8 mouse cellular contexts compared by ENCODE assay signal in genomic region chr11:69372056-69372779, GRCm38 (mm10). TPM values are rescaled to one million over a fixed set of nuclear protein-coding genes. Genes with fewer than 3 reads are reported as not detected.
DNase-seq lines count a peak whose midpoint lies in the region; ATAC-seq and TF ChIP-seq lines count a peak whose summit lies in the region.

No protein-coding gene starts in this region.

- no peak for ATAC-seq in lung, embryonic 15.5 days (ENCODE audit: borderline replicate concordance, extremely low read depth, low FRiP score, low TSS enrichment)
- peak; percentile 48; the same call in 1 of the 2 replicates for ATAC-seq in frontal cortex, adult (ENCODE audit: low TSS enrichment)
- ATAC-seq in megakaryocyte-erythroid progenitor cell, adult 5-6 weeks (replicated peaks; ENCODE audit: low FRiP score, low TSS enrichment, poor library complexity, severe bottlenecking), result peak; percentile 59

- peaks cover 25% of the 10 kb centered on the region; the same call in 1 of the 2 replicates for H3K36me3 ChIP-seq in lung, embryonic 15.5 days

- no peak overlapping the region for H3K9ac ChIP-seq in lung, embryonic 15.5 days

- TF ChIP-seq POLR2A in cerebellum, adult 2 months (IDR thresholded peaks at IDR 0.05; ENCODE audit: borderline replicate concordance, insufficient read depth, low read length), result peak; percentile 29; the same call in 1 of the 2 replicates

- peak overlapping the region; percentile 17; the same call in 1 of the 2 replicates for H3K4me2 ChIP-seq in lung, embryonic 15.5 days

- no peaks in the 10 kb centered on the region for H3K27me3 ChIP-seq in lung, embryonic 15.5 days
- no peaks in the 10 kb centered on the region for H3K27me3 ChIP-seq in cerebellum, adult 2 months (ENCODE audit: control insufficient read depth, insufficient read depth, low read length)

- H3K9me3 ChIP-seq in lung, embryonic 15.5 days, result no peaks in the 10 kb centered on the region

- peak overlapping the region; percentile 85 for H3K27ac ChIP-seq in lung, embryonic 15.5 days
- H3K27ac ChIP-seq in cerebellum, adult 2 months (ENCODE audit: insufficient read depth, low read length), result peak overlapping the region; percentile 72
- H3K27ac ChIP-seq in layer of hippocampus, adult 2 months, result peak overlapping the region; percentile 99

- 30% methylated on average over 12 of the region's 12 CpGs for WGBS in lung, embryonic 15.5 days
- 7% methylated on average over 12 of the region's 12 CpGs for WGBS in cerebellum, adult 2 months

- H3K4me3 ChIP-seq in lung, embryonic 15.5 days, result no peak overlapping the region
- peak overlapping the region; percentile 15 for H3K4me3 ChIP-seq in cerebellum, adult 2 months (replicated peaks; ENCODE audit: insufficient read depth, low read depth, low read length)
- H3K4me3 ChIP-seq in layer of hippocampus, adult 2 months, result no peak overlapping the region; the same call in 1 of the 2 replicates

- DNase-seq in lung, adult 18-20 months, result no peak
- DNase-seq in cerebellum, adult 2 months, result peak; percentile 91 to 96
- DNase-seq in layer of hippocampus, adult 2 months (ENCODE audit: low spot score in 2 of 2), result peak; percentile 82 to 88
- no peak for DNase-seq in ovary, postnatal 10 days (ENCODE audit: low spot score)
- DNase-seq in urinary bladder, adult 18-20 months (ENCODE audit: low spot score in 2 of 2), result no peak

- peaks cover 37% of the 10 kb centered on the region for H3K4me1 ChIP-seq in lung, embryonic 15.5 days
- peaks cover 24% of the 10 kb centered on the region for H3K4me1 ChIP-seq in cerebellum, adult 2 months (ENCODE audit: control insufficient read depth, insufficient read depth, low read length)

- TF ChIP-seq CTCF in cerebellum, adult 2 months (IDR thresholded peaks at IDR 0.05; ENCODE audit: borderline replicate concordance, insufficient read depth, low read depth, low read length), result no peak
- TF ChIP-seq CTCF in layer of hippocampus, adult 2 months (conservative IDR thresholded peaks at IDR 0.05), result no peak

RNA-seq across cellular contexts. Expression of gene Chd3, which starts 3.0 kb away (rescaled TPM):
- polyA plus RNA-seq in lung, embryonic 15.5 days (2015; fragmentation: Nextera tagmentation; extraction: Ambion mirVana), result 56.7 and 59.4 TPM in 2 replicates
- 111 and 115 TPM in 2 replicates for polyA plus RNA-seq in cerebellum, adult 2 months (2012; rRNA removed)
- total RNA-seq in layer of hippocampus, adult 2 months (2021), result 100 to 1,000 TPM; 541 to 561 TPM
- 45.7 and 57.3 TPM in 2 replicates for total RNA-seq in megakaryocyte-erythroid progenitor cell, adult 5-6 weeks (2014; fragmentation: Nextera tagmentation)
- 21.0 and 49.2 TPM in 2 replicates for total RNA-seq in megakaryocyte-erythroid progenitor cell, adult 5-6 weeks (2017)

RNA-seq across cellular contexts. Expression of gene Naa38, which starts 23.1 kb away (rescaled TPM):
- 151 and 168 TPM in 2 replicates for polyA plus RNA-seq in lung, embryonic 15.5 days (2015; fragmentation: Nextera tagmentation; extraction: Ambion mirVana)
- 193 and 200 TPM in 2 replicates for polyA plus RNA-seq in cerebellum, adult 2 months (2012; rRNA removed)
- 100 to 1,000 TPM; 109 to 127 TPM for total RNA-seq in layer of hippocampus, adult 2 months (2021)
- total RNA-seq in megakaryocyte-erythroid progenitor cell, adult 5-6 weeks (2014; fragmentation: Nextera tagmentation), result 161 and 169 TPM in 2 replicates
- 156 and 170 TPM in 2 replicates for total RNA-seq in megakaryocyte-erythroid progenitor cell, adult 5-6 weeks (2017)

RNA-seq across cellular contexts. Expression of gene Cyb5d1, which starts 23.2 kb away (rescaled TPM):
- polyA plus RNA-seq in lung, embryonic 15.5 days (2015; fragmentation: Nextera tagmentation; extraction: Ambion mirVana), result 28.4 and 31.5 TPM in 2 replicates
- 40.2 and 41.9 TPM in 2 replicates for polyA plus RNA-seq in cerebellum, adult 2 months (2012; rRNA removed)
- total RNA-seq in layer of hippocampus, adult 2 months (2021), result 10 to 100 TPM; 43.6 to 45.0 TPM
- 16.2 and 20.9 TPM in 2 replicates for total RNA-seq in megakaryocyte-erythroid progenitor cell, adult 5-6 weeks (2014; fragmentation: Nextera tagmentation)
- 36.7 and 41.7 TPM in 2 replicates for total RNA-seq in megakaryocyte-erythroid progenitor cell, adult 5-6 weeks (2017)

RNA-seq across cellular contexts. Expression of gene Tmem88, which starts 25.8 kb away (rescaled TPM):
- polyA plus RNA-seq in lung, embryonic 15.5 days (2015; fragmentation: Nextera tagmentation; extraction: Ambion mirVana), result 46.7 and 49.8 TPM in 2 replicates
- 5.7 and 6.0 TPM in 2 replicates for polyA plus RNA-seq in cerebellum, adult 2 months (2012; rRNA removed)
- 1 to 10 TPM; 2.6 to 5.0 TPM for total RNA-seq in layer of hippocampus, adult 2 months (2021)
- 0.37 TPM in 1 of 2 replicates, not detected in the other for total RNA-seq in megakaryocyte-erythroid progenitor cell, adult 5-6 weeks (2014; fragmentation: Nextera tagmentation)
- not detected in 2 replicates for total RNA-seq in megakaryocyte-erythroid progenitor cell, adult 5-6 weeks (2017)

RNA-seq across cellular contexts. Expression of gene Rnf227, which starts 32.0 kb away (rescaled TPM):
- 12.0 and 14.8 TPM in 2 replicates for polyA plus RNA-seq in lung, embryonic 15.5 days (2015; fragmentation: Nextera tagmentation; extraction: Ambion mirVana)
- 130 and 135 TPM in 2 replicates for polyA plus RNA-seq in cerebellum, adult 2 months (2012; rRNA removed)
- total RNA-seq in layer of hippocampus, adult 2 months (2021), result 100 to 1,000 TPM; 110 to 117 TPM
- total RNA-seq in megakaryocyte-erythroid progenitor cell, adult 5-6 weeks (2014; fragmentation: Nextera tagmentation), result 1.9 and 2.8 TPM in 2 replicates
- total RNA-seq in megakaryocyte-erythroid progenitor cell, adult 5-6 weeks (2017), result 3.3 and 5.6 TPM in 2 replicates

Comparison
In these comparisons a context has a peak if more than half of its experiments do, and no peak if none do; other contexts are left out.
1. DNase-seq: peak in cerebellum, adult 2 months (2 of 2) and layer of hippocampus, adult 2 months (2 of 2); none in lung, adult 18-20 months (0 of 2), ovary, postnatal 10 days (single experiment) and urinary bladder, adult 18-20 months (0 of 2).
2. RNA of gene Chd3, which starts 3.0 kb away (total RNA-seq): 541 to 561 TPM in layer of hippocampus, adult 2 months; 21.0 to 57.3 TPM in megakaryocyte-erythroid progenitor cell, adult 5-6 weeks; every median in the first group is over 4 times any median in the second.
3. Peak in every context shown above with its lines, with median percentiles within 50 percentile points of each other: H3K27ac ChIP-seq.